Mouse (Mus musculus) embryonic facial prominence, embryonic 10.5 days (tissue): ENCODE results near the gene 1810009A15Rik. TPM values are rescaled to one million over a fixed set of nuclear protein-coding genes. Genes with fewer than 3 reads are reported as not detected.

Experiments
- DNase-seq: peaks from one replicate; pipeline ENCODE4 v3.0.0-alpha.2; 2017; ENCODE audit warnings: low spot score
- H3K27ac ChIP-seq: fragments of 300-500 bp; sonication (generic); replicated peaks from 2 replicates; pipeline ENCODE4 v1.5.1; 2016; ENCODE audit warnings: mild to moderate bottlenecking
- H3K27me3 ChIP-seq: fragments of 300-500 bp; sonication (generic); replicated peaks from 2 replicates; pipeline ENCODE4 v1.6.1; 2016; ENCODE audit warnings: low read depth, mild to moderate bottlenecking; ENCODE audit not compliant: poor library complexity, severe bottlenecking
- H3K36me3 ChIP-seq: fragments of 300-500 bp; sonication (generic); replicated peaks from 2 replicates; pipeline ENCODE4 v1.6.1; 2016; ENCODE audit warnings: mild to moderate bottlenecking, moderate library complexity
- H3K4me1 ChIP-seq: fragments of 300-500 bp; sonication (generic); 2 replicates; pipeline ENCODE4 v1.6.1; 2016
- H3K4me3 ChIP-seq: fragments of 300-500 bp; sonication (generic); 2 replicates; pipeline ENCODE4 v1.5.1; 2016; ENCODE audit warnings: mild to moderate bottlenecking, moderate library complexity
- H3K9me3 ChIP-seq: fragments of 300-500 bp; sonication (generic); 2 replicates; pipeline ENCODE4 v1.6.1; 2016; ENCODE audit warnings: mild to moderate bottlenecking
- WGBS: fragments of 180-500 bp; shearing (Covaris S2); methylation state at CpG from one replicate; pipeline ENCODE4 v1.1.7; 2016; 5-methylcytosine and 5-hydroxymethylcytosine counted together
- polyA plus RNA-seq: library from polyadenylated mRNA; unstranded; fragments of >200 nt; fragmentation: Nextera tagmentation; extraction: Ambion mirVana; gene quantifications from 2 replicates; pipeline ENCODE4 v1.2.1, GENCODE M21; 2016

Gene 1810009A15Rik
- polyA plus RNA-seq, 1 experiment from 2014 or later: 159 TPM

DNA sequence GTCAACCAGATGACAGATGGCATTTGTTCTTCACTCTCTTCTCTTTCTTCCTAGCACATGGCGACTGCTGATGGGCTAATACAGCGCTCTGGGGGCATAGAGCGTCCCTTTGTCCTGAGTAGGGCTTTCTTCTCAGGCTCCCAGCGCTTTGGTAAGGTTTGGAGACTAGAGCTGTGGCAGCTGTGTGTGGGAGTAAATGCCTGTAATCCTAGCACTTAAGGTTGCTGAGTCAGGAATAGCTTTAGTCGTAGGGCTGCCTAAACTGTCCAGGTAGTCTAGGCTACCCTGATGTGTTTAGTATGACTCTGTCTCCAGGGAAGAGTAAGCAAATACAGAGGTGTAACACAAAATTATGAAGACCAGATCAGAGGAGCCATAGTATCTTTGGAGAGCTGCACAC lies 23.2 kb downstream of the 1810009A15Rik start:
- H3K27ac ChIP-seq: no peak overlapping the region
- H3K9me3 ChIP-seq: no peaks in the 10 kb centered on the region
- DNase-seq: no peak
- H3K4me1 ChIP-seq: no peaks in the 10 kb centered on the region
- 93% methylated on average over 5 of the region's 5 CpGs for WGBS
- H3K27me3 ChIP-seq: no peaks in the 10 kb centered on the region
- H3K36me3 ChIP-seq: peaks cover 100% of the 10 kb centered on the region
- H3K4me3 ChIP-seq: no peak overlapping the region

DNA sequence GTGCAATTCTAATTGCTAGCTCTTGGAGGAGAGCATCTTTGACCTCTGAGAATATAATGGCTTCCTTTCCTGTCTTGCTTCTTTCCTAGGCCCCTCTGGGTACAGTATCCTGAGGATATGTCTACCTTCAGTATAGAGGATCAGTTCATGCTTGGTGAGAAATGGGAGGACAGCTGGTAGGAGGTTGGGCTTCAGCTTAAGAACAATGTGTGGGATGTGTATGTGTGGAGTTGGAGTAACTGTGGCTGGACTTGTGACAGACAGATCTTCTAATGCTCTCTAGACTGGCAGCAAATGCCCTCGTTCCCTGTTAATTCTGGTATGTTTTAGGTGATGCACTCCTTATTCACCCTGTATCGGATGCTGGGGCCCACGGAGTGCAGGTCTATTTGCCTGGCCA lies 25.6 kb downstream of the 1810009A15Rik start:
- Histone ChIP-seq H3K27ac (no peak overlapping the region), H3K27me3 (no peaks in the 10 kb centered on the region), H3K36me3 (peaks cover 85% of the 10 kb centered on the region), H3K4me1 (no peaks in the 10 kb centered on the region), H3K9me3 (no peaks in the 10 kb centered on the region), H3K4me3 (no peak overlapping the region)
- 96% methylated on average over 3 of the region's 3 CpGs for WGBS
- no peak for DNase-seq

- H3K4me1 ChIP-seq: peaks cover 22% of the 10 kb centered on the region
- DNase-seq: no peak
- no peaks in the 10 kb centered on the region for H3K9me3 ChIP-seq
- H3K27me3 ChIP-seq: no peaks in the 10 kb centered on the region
- H3K27ac ChIP-seq: no peak overlapping the region
- H3K4me3 ChIP-seq: no peak overlapping the region
- peaks cover 52% of the 10 kb centered on the region for H3K36me3 ChIP-seq
- WGBS: 91% methylated on average over 3 of the region's 3 CpGs
These were observed 30.3 kb downstream of the 1810009A15Rik start for GRCm38 (mm10) chr19:8919000-8919399.

DNA sequence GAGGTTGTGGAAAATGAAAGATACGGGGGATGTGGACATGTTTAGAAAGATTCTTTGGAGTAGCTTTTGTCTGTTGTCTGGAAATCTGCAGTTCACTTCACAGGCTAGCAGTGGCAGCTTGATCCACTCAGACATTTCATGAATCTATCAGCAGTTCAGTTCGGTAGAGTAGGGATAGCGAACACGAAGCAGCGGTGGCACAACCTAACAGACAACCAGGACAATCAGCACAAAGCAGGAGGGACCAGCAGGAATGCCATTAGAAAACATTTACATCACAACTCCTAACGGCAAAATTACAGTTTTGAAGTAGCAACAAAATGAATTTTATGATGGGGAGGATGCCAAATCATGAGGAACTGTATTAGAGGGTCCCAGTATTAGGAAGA lies 31.0 kb downstream of the 1810009A15Rik start:
- DNase-seq: no peak
- Histone ChIP-seq H3K27me3 (no peaks in the 10 kb centered on the region), H3K4me1 (peaks cover 22% of the 10 kb centered on the region), H3K36me3 (peaks cover 50% of the 10 kb centered on the region), H3K9me3 (no peaks in the 10 kb centered on the region), H3K27ac (peak overlapping the region; percentile 92), H3K4me3 (peak overlapping the region; percentile 92)
- 72% methylated on average over 6 of the region's 6 CpGs for WGBS

DNA sequence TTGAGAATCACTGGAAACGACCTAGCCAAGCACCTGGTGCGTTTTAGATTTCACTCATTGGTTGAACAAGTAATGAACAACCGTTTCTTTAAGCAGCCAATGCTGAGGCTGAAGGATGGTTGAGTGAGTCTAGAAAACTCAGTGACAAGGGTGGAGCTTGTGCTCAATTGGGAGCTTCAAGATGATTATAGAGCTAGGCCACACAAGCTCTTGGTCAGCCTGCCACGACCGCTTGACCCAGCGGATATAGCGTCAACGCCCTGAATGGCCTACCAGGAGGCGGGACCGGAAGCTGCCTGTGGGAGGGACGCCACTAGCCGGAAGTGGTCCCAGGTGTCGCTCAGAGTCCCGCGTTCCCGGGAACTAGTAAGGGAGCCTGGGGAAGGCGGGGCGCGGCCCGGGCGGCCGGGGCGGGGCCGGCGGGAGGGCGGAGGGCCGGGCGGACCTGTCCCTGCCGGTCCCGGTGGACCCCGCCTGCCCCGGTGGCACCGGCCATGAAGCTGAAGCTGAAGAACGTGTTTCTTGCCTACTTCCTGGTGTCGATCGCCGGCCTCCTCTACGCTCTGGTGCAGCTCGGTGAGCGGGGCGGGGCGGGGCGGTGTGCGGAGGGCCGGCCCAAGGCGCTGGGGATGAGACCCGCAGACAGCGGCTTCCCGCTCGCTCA lies 31.6 kb downstream of the 1810009A15Rik start, which contains the start of gene B3gat3:
TSS of gene B3gat3 (plus strand) at position 302 of the 664 bp plus-strand sequence.
- H3K27ac ChIP-seq: peak within 1 kb of the TSS; percentile 92
- no peaks in the 10 kb centered on the region for H3K9me3 ChIP-seq
- peaks cover 22% of the 10 kb centered on the region for H3K4me1 ChIP-seq
- DNase-seq: peak; percentile 95
- peak within 1 kb of the TSS; percentile 92 for H3K4me3 ChIP-seq
- WGBS: 3% methylated on average over 50 of the region's 50 CpGs
- H3K36me3 ChIP-seq: peaks cover 47% of the 10 kb centered on the region
- no peaks in the 10 kb centered on the region for H3K27me3 ChIP-seq

DNA sequence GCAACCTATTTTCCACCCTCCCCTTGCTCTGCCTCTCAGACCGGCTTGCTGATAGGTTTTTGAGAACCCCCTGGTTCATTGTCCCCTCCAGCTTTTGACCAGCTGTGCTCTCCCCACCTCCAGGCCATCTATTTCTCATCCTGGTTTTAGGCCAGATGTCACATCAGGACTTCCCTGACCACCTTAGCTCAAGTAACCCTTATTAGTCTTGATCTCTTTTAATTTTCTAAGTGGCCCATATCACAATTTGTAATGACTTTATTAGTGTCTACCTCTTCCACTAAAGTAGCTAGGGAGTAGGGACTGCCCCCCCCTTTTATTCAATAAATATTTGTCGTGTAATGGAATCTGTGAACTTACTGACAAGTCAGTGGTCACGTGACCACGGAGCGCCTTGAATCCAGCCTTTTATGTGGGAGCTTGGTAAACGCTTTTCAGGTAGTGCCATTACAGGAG lies 32.2 kb downstream of the 1810009A15Rik start:
- Histone ChIP-seq H3K4me1 (peaks cover 22% of the 10 kb centered on the region), H3K36me3 (peaks cover 47% of the 10 kb centered on the region), H3K9me3 (no peaks in the 10 kb centered on the region), H3K27me3 (no peaks in the 10 kb centered on the region), H3K27ac (peak overlapping the region; percentile 92), H3K4me3 (peak overlapping the region; percentile 92)
- 3% methylated on average over 6 of the region's 6 CpGs for WGBS
- peak; percentile 54 for DNase-seq

DNA sequence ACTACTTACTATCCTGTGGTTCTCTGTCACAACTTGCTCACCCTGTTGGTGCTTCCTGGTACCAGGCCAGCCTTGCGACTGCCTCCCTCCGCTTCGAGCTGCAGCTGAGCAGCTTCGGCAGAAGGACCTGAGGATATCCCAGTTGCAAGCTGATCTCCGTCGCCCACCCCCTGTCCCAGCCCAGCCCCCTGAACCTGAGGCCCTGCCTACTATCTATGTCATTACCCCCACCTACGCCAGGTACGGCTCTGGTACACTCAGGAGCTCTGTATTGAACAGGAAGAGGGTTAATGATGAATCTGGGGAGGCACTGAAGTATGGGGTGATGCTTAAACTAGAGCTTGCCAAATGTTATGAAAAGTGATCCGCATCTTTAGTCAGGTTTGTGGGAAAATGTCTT lies 33.1 kb downstream of the 1810009A15Rik start:
- no peaks in the 10 kb centered on the region for H3K27me3 ChIP-seq
- H3K9me3 ChIP-seq: no peaks in the 10 kb centered on the region
- no peak for DNase-seq
- peak overlapping the region; percentile 92 for H3K4me3 ChIP-seq
- peaks cover 22% of the 10 kb centered on the region for H3K4me1 ChIP-seq
- H3K36me3 ChIP-seq: peaks cover 47% of the 10 kb centered on the region
- H3K27ac ChIP-seq: no peak overlapping the region
- WGBS: 56% methylated on average over 9 of the region's 9 CpGs

- Histone ChIP-seq H3K9me3 (no peaks in the 10 kb centered on the region), H3K4me1 (peaks cover 34% of the 10 kb centered on the region), H3K27ac (no peak overlapping the region), H3K36me3 (peaks cover 60% of the 10 kb centered on the region), H3K27me3 (no peaks in the 10 kb centered on the region), H3K4me3 (peak overlapping the region; percentile 12; the same call in 1 of the 2 replicates)
- WGBS: 90% methylated on average over 2 of the region's 2 CpGs
- no peak for DNase-seq
These were observed 38.1 kb downstream of the 1810009A15Rik start for GRCm38 (mm10) chr19:8926766-8927165.

GRCm38 (mm10) chr19:8927891-8928525 lies 39.4 kb downstream of the 1810009A15Rik start:
- Histone ChIP-seq H3K9me3 (no peaks in the 10 kb centered on the region), H3K27me3 (no peaks in the 10 kb centered on the region), H3K36me3 (peaks cover 60% of the 10 kb centered on the region), H3K4me1 (peaks cover 28% of the 10 kb centered on the region), H3K27ac (no peak overlapping the region), H3K4me3 (no peak overlapping the region)
- DNase-seq: no peak
- WGBS: 91% methylated on average over 12 of the region's 12 CpGs

- H3K4me1 ChIP-seq: peaks cover 28% of the 10 kb centered on the region
- peaks cover 61% of the 10 kb centered on the region for H3K36me3 ChIP-seq
- H3K27me3 ChIP-seq: no peaks in the 10 kb centered on the region
- 14% methylated on average over 16 of the region's 16 CpGs for WGBS
- no peaks in the 10 kb centered on the region for H3K9me3 ChIP-seq
- H3K4me3 ChIP-seq: peak overlapping the region; percentile 89
- no peak for DNase-seq
- peak overlapping the region; percentile 91 for H3K27ac ChIP-seq
These were observed 40.1 kb downstream of the 1810009A15Rik start for GRCm38 (mm10) chr19:8928689-8929223.

DNA sequence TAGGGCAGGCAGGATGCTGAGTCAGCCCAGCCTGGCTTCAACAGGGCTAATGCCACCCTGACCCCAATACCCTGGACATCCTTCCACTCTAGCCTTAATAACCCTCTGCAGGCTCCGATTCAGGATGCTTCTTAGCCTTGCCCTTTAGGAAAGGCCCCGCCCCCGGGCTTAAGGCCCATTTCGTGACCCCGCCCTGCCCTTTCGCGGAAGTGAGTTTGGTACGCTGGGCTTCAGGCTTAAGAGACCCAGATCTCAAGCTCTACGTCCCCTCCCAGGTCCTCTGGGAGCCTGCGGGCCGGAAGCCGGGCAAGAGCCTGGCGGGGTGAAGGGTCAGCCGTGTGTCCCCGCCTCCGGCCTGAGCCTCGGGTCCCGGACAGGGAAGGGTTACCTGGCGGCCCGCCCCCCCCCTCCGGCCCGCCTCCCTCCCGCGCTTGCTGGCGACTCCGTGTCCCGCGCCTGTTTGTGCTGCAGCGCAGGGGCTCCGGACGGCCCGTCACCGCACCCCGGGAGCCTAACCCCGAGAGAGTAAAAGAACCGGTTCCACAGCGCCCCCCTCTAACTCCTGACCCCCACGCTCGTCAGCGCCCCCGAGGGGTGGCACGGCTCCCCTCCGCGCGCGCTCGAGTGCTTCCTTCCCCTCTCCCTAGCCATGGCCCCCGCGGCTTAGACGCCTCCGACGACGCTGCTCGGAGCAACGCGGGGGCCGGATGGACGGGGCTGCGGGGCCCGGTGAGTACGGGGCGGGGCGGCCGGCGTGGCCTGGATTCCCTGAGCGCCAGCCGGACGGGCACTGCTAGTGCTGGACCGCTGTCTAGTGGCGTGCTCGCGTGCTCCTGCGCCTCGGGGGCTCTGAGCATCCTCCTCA lies 40.8 kb downstream of the 1810009A15Rik start, which contains the start of the genes Rom1 and Eml3:
TSS of gene Rom1 (minus strand) at position 133 of the 865 bp plus-strand sequence.
TSS of gene Eml3 (plus strand) at position 329 of the 865 bp plus-strand sequence.
- Histone ChIP-seq H3K27ac (peak within 1 kb of the TSS; percentile 91), H3K4me1 (peaks cover 28% of the 10 kb centered on the region), H3K36me3 (peaks cover 63% of the 10 kb centered on the region), H3K9me3 (no peaks in the 10 kb centered on the region), H3K4me3 (peak within 1 kb of the TSS; percentile 89), H3K27me3 (no peaks in the 10 kb centered on the region)
- peak; percentile 84 for DNase-seq
- under 1% methylated on average over 73 of the region's 74 CpGs for WGBS

DNA sequence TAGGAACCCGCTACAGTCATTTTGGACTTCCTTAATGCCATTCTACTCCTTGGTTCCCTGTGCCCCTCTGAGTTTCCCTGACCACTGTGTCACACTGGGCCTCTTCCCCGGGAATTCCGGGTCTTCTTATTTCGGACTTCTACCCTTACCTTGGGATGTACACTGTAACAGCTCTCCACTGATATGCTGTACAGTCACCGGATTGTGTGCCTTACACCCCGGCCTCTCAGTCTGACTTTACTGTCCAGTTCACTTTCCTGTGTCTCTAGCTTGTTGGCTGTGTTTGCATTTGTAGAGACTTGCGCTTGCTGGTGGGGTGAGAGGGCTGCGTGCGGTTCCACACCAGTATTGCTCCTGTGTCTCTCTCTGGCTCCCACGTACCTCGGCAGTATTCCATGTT lies 41.5 kb downstream of the 1810009A15Rik start:
- 12% methylated on average over 11 of the region's 11 CpGs for WGBS
- DNase-seq: no peak
- peak overlapping the region; percentile 91 for H3K27ac ChIP-seq

More for the DNA sequence above, 41.5 kb downstream of the 1810009A15Rik start:
- Histone ChIP-seq H3K4me3 (peak overlapping the region; percentile 89), H3K4me1 (peaks cover 28% of the 10 kb centered on the region), H3K27me3 (no peaks in the 10 kb centered on the region), H3K36me3 (peaks cover 66% of the 10 kb centered on the region), H3K9me3 (no peaks in the 10 kb centered on the region)
